Mouse (Mus musculus) limb, embryonic 14.5 days (tissue): ENCODE measurements around the gene Marveld2. TPM values are rescaled to one million over a fixed set of nuclear protein-coding genes. Genes with fewer than 3 reads are reported as not detected.

Source experiments
- ATAC-seq: fragments of 200-750 bp; cut with Nextera tagmentation; 2 replicates; pipeline ENCODE4 v1.8.0; 2017; ENCODE audit warnings: low read depth, moderate number of reproducible peaks, moderate TSS enrichment; ENCODE audit not compliant: low FRiP score
- DNase-seq: peaks from one replicate; pipeline ENCODE4 v3.0.0-alpha.2; 2015; ENCODE audit warnings: low spot score
- H3K27ac ChIP-seq: fragments of 300-500 bp; sonication (generic); replicated peaks from 2 replicates; pipeline ENCODE4 v1.5.1; 2014; ENCODE audit warnings: low read depth, mild to moderate bottlenecking, low read length, moderate library complexity, mixed read lengths
- H3K27me3 ChIP-seq: fragments of 300-500 bp; sonication (generic); 2 replicates; pipeline ENCODE4 v1.6.1; 2014; ENCODE audit warnings: low read length, mixed read lengths; ENCODE audit not compliant: control insufficient read depth, insufficient read depth
- H3K36me3 ChIP-seq: fragments of 300-500 bp; sonication (generic); 2 replicates; pipeline ENCODE4 v1.6.1; 2014; ENCODE audit warnings: mild to moderate bottlenecking, low read length, moderate library complexity, mixed read lengths; ENCODE audit not compliant: control insufficient read depth, insufficient read depth
- H3K4me1 ChIP-seq: fragments of 300-500 bp; sonication (generic); 2 replicates; pipeline ENCODE4 v1.6.1; 2014; ENCODE audit warnings: antibody characterized with exemption, low read length, mixed read lengths; ENCODE audit not compliant: control insufficient read depth, insufficient read depth
- H3K4me2 ChIP-seq: fragments of 300-500 bp; sonication (generic); replicated peaks from 2 replicates; pipeline ENCODE4 v1.6.1; 2014; ENCODE audit warnings: low read depth, mild to moderate bottlenecking, low read length, moderate library complexity; ENCODE audit not compliant: severe bottlenecking
- H3K4me3 ChIP-seq: fragments of 300-500 bp; sonication (generic); replicated peaks from 2 replicates; pipeline ENCODE4 v1.5.1; 2014; ENCODE audit warnings: low read length
- H3K9ac ChIP-seq: fragments of 300-500 bp; sonication (generic); 2 replicates; pipeline ENCODE4 v1.6.1; 2014; ENCODE audit warnings: mild to moderate bottlenecking, low read depth, low read length, moderate library complexity; ENCODE audit not compliant: severe bottlenecking
- H3K9me3 ChIP-seq: fragments of 300-500 bp; sonication (generic); 2 replicates; pipeline ENCODE4 v1.6.1; 2016; ENCODE audit warnings: low read length; ENCODE audit not compliant: control insufficient read depth
- POLR2A ChIP-seq: fragments of 200-500 bp; IDR thresholded peaks from 2 replicates; pipeline ENCODE4 v1.8.0; 2012; ENCODE audit warnings: inconsistent platforms, mild to moderate bottlenecking, moderate library complexity, borderline replicate concordance; ENCODE audit not compliant: insufficient read depth, insufficient read length; ENCODE audit errors: extremely low read depth
- WGBS: fragments of 180-500 bp; shearing (Covaris S2); extraction: QIAGEN DNeasy Blood & Tissue Kit; methylation state at CpG from one replicate; pipeline ENCODE4 v1.1.7; 2014; 5-methylcytosine and 5-hydroxymethylcytosine counted together
- polyA plus RNA-seq, 2 experiments: library from polyadenylated mRNA; depleted of rRNA in 1 of 2; stranded (reverse) in 1 of 2; unstranded in 1 of 2; fragments of >200 nt; fragmentation: Nextera tagmentation in 1 of 2; extraction: Ambion mirVana in 1 of 2; gene quantifications; 2 replicates each; pipeline versions ENCODE4 v1.2.1 to v1.2.3; 2012 to 2014

The Marveld2 gene
- polyA plus RNA-seq, 2 experiments: 3.9 to 5.8 TPM

- DNase-seq (no peak), ATAC-seq (no peak)
- Histone ChIP-seq H3K4me1 (no peaks in the 10 kb centered on the region), H3K4me3 (no peak overlapping the region), H3K27me3 (no peaks in the 10 kb centered on the region), H3K27ac (no peak overlapping the region), H3K36me3 (no peaks in the 10 kb centered on the region), H3K4me2 (no peak overlapping the region), H3K9me3 (no peaks in the 10 kb centered on the region), H3K9ac (no peak overlapping the region)
- no peak for TF ChIP-seq POLR2A
- 79% methylated on average over 9 of the region's 9 CpGs for WGBS
Observed at GRCm38 (mm10) chr13:100597284-100597683, 19.5 kb downstream of the Marveld2 start.

GRCm38 (mm10) chr13:100595552-100595885, 21.3 kb downstream of the Marveld2 start:
- DNase-seq: no peak
- Histone ChIP-seq H3K9ac (no peak overlapping the region), H3K9me3 (no peaks in the 10 kb centered on the region), H3K27ac (no peak overlapping the region), H3K4me1 (no peaks in the 10 kb centered on the region), H3K4me3 (no peak overlapping the region), H3K27me3 (no peaks in the 10 kb centered on the region), H3K4me2 (no peak overlapping the region), H3K36me3 (no peaks in the 10 kb centered on the region)
- no peak for ATAC-seq
- no peak for TF ChIP-seq POLR2A
- 66% methylated on average over 3 of the region's 3 CpGs for WGBS

DNA sequence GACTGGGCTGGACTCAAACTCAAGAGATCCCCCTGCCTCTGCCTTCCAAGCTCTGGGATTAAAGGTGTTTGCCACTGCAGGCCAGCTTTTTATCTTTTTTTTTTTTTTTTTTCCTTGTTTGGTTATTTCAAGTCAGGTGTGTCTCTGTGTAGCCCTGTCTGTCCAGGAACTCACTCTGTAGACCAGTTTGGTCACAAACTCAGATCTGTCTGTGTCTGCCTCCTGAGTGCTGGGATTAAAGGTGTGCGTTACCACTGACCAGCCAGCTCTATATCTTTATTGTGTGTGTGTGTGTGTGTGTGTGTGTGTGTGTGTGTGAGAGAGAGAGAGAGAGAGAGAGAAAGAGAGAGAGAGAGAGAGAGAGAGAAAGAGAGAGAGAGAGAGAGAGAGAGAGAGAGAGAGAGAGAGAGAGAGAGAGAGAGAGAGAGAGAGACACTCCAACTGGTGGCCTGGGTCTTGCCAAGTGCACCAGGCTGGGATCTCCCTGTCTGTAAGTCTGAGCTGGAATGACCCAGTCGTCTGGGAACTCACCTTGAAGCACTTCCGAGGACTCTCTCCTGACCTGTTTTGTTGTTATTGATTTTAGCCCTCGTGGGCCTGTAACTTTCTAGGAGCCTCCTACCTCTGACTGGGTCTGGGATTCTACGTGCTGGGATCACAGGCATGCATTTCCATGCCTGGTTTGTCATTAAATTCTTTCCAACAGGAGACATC, 21.8 kb downstream of the Marveld2 start:
- no peak for DNase-seq
- H3K4me1 ChIP-seq: no peaks in the 10 kb centered on the region
- H3K4me3 ChIP-seq: no peak overlapping the region
- H3K27me3 ChIP-seq: no peaks in the 10 kb centered on the region
- H3K4me2 ChIP-seq: no peak overlapping the region
- TF ChIP-seq POLR2A: no peak
- H3K36me3 ChIP-seq: no peaks in the 10 kb centered on the region
- ATAC-seq: no peak
- H3K27ac ChIP-seq: no peak overlapping the region
- no peaks in the 10 kb centered on the region for H3K9me3 ChIP-seq
- 46% methylated on average over 5 of the region's 5 CpGs for WGBS
- no peak overlapping the region for H3K9ac ChIP-seq

- Histone ChIP-seq H3K9me3 (no peaks in the 10 kb centered on the region), H3K9ac (no peak overlapping the region), H3K27me3 (no peaks in the 10 kb centered on the region), H3K4me2 (no peak overlapping the region), H3K36me3 (no peaks in the 10 kb centered on the region), H3K27ac (no peak overlapping the region), H3K4me1 (no peaks in the 10 kb centered on the region), H3K4me3 (no peak overlapping the region)
- DNase-seq (no peak), ATAC-seq (no peak)
- TF ChIP-seq POLR2A: no peak
- 57% methylated on average over 11 of the region's 17 CpGs for WGBS
Observed at GRCm38 (mm10) chr13:100594041-100594792, 22.6 kb downstream of the Marveld2 start.

DNA sequence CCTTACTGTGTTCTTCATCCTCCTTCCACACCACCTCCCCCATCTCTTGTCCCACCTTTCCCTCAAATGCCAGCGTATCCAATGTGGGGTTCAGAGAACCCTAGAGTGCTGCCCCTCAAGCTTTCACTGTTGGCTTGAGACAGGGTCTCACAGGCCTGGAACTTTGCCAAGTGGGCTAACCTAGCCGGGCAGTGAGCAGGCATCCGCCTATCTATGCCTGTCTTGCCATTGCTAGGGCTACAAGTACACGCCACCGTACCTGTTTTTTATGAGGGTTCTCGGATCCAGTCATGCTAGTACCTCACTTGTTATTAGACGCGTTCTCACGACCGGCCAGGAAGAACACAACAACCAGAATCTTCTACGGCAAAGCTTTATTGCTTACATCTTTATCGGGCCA, 28.1 kb downstream of the Marveld2 start:
- Histone ChIP-seq H3K4me1 (no peaks in the 10 kb centered on the region), H3K36me3 (no peaks in the 10 kb centered on the region), H3K4me3 (no peak overlapping the region), H3K4me2 (no peak overlapping the region), H3K27me3 (no peaks in the 10 kb centered on the region), H3K9ac (no peak overlapping the region), H3K27ac (no peak overlapping the region), H3K9me3 (no peaks in the 10 kb centered on the region)
- DNase-seq (no peak), ATAC-seq (no peak)
- WGBS: 86% methylated on average over 10 of the region's 12 CpGs
- no peak for TF ChIP-seq POLR2A
